Mouse (Mus musculus) thymus, adult 2 months (tissue): Measurements from ENCODE around the gene Crhr2. TPM values are rescaled to one million over a fixed set of nuclear protein-coding genes. Genes with fewer than 3 reads are reported as not detected.

Experiments
- DNase-seq: peaks from one replicate; pipeline ENCODE4 v3.0.0; 2021
- H3K27ac ChIP-seq: fragments of 200-500 bp; 2 replicates; pipeline ENCODE4 v1.5.1; 2012; ENCODE audit warnings: low read length, control low read depth; ENCODE audit not compliant: control insufficient read depth, insufficient read depth
- H3K27me3 ChIP-seq: fragments of 200-500 bp; 2 replicates; pipeline ENCODE4 v1.6.1; 2012; ENCODE audit warnings: mild to moderate bottlenecking, low read length, moderate library complexity, mixed read lengths; ENCODE audit not compliant: control insufficient read depth, insufficient read depth
- H3K36me3 ChIP-seq: fragments of 200-500 bp; 2 replicates; pipeline ENCODE4 v1.6.1; 2012; ENCODE audit warnings: mild to moderate bottlenecking, low read length, moderate library complexity; ENCODE audit not compliant: control insufficient read depth, insufficient read depth
- H3K4me1 ChIP-seq: fragments of 200-500 bp; replicated peaks from 2 replicates; pipeline ENCODE4 v1.6.1; 2012; ENCODE audit warnings: low read length; ENCODE audit not compliant: control insufficient read depth, insufficient read depth
- H3K4me3 ChIP-seq: fragments of 200-500 bp; 2 replicates; pipeline ENCODE4 v1.5.1; 2012; ENCODE audit warnings: mild to moderate bottlenecking, low read length, control low read depth, moderate library complexity; ENCODE audit not compliant: control insufficient read depth, insufficient read depth
- CTCF ChIP-seq: fragments of 200-500 bp; IDR thresholded peaks from 2 replicates; pipeline ENCODE4 v1.5.1; 2012; ENCODE audit warnings: mild to moderate bottlenecking, control low read depth, low read length, moderate library complexity, borderline replicate concordance; ENCODE audit not compliant: control insufficient read depth, poor library complexity, insufficient read depth; ENCODE audit errors: extremely low read depth
- POLR2A ChIP-seq: fragments of 200-500 bp; IDR thresholded peaks from 2 replicates; pipeline ENCODE4 v1.6.1; 2012; ENCODE audit warnings: mild to moderate bottlenecking, low read length, control low read depth, moderate library complexity; ENCODE audit not compliant: control insufficient read depth, poor library complexity, insufficient read depth; ENCODE audit errors: extremely low read depth
- WGBS: fragments of 180-500 bp; shearing (Covaris S2); methylation state at CpG from one replicate; pipeline ENCODE4 v1.1.7; 2018; 5-methylcytosine and 5-hydroxymethylcytosine counted together
- polyA plus RNA-seq: library from polyadenylated mRNA; depleted of rRNA; stranded (reverse); fragments of >200 nt; gene quantifications from 2 replicates; pipeline ENCODE4 v1.2.3, GENCODE M21; 2012

Crhr2 gene
- polyA plus RNA-seq, 1 experiment: 3.1 TPM

DNA sequence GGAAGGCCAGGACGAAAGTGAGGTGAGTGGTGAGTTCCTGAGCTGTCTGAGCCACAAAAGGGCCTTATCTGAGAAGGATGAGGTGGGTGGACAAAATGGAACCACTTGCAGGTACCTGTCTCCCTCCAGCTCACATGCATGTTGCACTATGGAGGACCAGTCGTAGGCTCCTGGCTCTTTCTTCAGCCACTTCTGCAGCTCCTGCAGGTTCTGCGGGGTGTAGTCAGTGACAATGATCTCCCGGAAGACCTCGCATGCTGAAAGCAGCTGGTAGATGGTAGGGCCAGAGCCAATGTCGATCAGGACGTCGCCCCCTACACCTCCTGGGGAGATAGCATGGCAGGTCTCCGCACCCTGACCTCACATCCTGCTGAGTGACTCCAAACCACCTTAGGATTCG, 40.4 kb upstream of the Crhr2 start:
- DNase-seq: no peak
- Histone ChIP-seq H3K4me3 (no peak overlapping the region), H3K27me3 (no peaks in the 10 kb centered on the region), H3K27ac (no peak overlapping the region), H3K36me3 (no peaks in the 10 kb centered on the region), H3K4me1 (no peaks in the 10 kb centered on the region)
- 85% methylated on average over 10 of the region's 10 CpGs for WGBS
- no peak for TF ChIP-seq POLR2A
- no peak for TF ChIP-seq CTCF

DNA sequence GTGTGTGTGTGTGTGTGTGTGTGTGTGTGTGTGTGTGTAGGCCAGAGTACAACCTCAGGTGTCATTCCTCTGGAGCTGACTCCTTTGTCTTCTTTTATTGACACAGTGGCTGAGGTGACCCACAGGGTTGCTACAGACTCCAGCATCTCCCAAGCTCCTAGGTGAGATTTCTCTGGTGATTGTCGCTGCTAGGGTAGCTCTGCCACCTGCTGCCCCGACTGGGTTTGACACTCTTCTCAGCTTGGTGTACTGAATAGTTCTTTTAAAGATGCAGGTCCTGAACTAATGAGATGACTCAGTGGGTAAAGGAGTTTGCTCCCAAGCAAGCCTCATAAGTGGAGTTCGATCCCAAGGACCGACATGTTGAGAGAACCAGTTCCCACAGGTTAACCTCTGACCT, 38.8 kb upstream of the Crhr2 start:
- 64% methylated on average over 4 of the region's 4 CpGs for WGBS
- TF ChIP-seq CTCF (no peak), POLR2A (no peak)
- no peak for DNase-seq
- no peaks in the 10 kb centered on the region for H3K27me3 ChIP-seq
- no peak overlapping the region for H3K27ac ChIP-seq
- H3K4me1 ChIP-seq: no peaks in the 10 kb centered on the region
- no peak overlapping the region for H3K4me3 ChIP-seq
- no peaks in the 10 kb centered on the region for H3K36me3 ChIP-seq

DNA sequence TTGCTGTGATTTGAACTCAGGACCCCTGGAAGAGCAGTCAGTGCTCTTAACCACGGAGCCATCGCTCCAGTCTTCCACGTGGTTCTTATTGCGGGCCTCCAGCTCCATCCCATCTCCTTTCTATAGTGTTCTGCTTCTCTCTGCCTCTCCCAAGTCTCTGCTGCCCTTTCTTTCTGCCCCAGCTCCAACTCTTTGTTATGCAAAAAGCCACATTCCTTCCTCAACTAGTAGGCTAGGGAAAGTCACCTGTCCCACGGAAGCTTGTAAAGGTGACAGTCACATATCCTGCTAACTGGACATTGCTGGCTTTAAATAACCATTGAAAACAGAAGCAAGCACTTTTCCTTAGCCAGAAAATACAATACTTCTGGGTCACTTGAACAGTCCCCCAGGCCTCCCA, 37.0 kb upstream of the Crhr2 start:
- no peak for DNase-seq
- 81% methylated on average over 5 of the region's 5 CpGs for WGBS
- Histone ChIP-seq H3K27ac (no peak overlapping the region), H3K27me3 (no peaks in the 10 kb centered on the region), H3K4me3 (no peak overlapping the region), H3K4me1 (no peaks in the 10 kb centered on the region), H3K36me3 (no peaks in the 10 kb centered on the region)
- TF ChIP-seq POLR2A: no peak
- TF ChIP-seq CTCF: no peak

DNA sequence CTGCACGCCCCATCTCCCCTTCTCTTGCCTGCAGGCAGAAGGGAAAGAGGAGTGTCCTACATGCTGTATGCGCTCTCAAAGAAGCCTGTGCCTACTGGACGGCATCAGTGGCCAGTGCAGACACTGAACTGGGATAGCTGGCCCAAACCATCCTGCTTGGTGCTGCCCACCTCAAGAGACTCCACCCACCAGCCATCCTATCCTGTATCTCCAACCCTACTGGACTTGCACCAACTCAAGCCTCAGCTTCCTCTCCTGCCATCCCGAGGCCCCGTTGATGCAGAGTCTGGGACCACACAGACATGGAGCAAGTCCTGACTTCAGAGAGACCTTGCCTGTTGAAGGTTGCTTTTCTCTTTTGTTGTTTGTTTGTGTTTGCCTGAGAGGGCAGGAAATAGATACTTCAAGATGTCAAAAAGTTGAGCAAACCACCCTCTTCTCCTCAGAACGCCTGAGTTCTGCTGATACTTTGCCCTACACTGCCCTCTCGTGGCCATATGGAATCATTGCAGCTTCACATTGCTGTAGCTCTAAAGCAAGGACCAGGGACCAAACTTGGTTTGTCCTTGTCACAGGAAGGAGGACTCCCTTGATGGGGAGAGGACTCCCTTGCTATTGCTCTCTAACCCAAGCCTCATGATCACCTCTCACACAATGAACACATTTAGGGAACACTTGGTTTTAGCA, 34.1 kb upstream of the Crhr2 start:
- no peaks in the 10 kb centered on the region for H3K4me1 ChIP-seq
- DNase-seq: peak; percentile 72
- WGBS: 43% methylated on average over 7 of the region's 7 CpGs
- H3K4me3 ChIP-seq: no peak overlapping the region
- TF ChIP-seq CTCF: no peak
- no peak for TF ChIP-seq POLR2A
- no peaks in the 10 kb centered on the region for H3K27me3 ChIP-seq
- no peaks in the 10 kb centered on the region for H3K36me3 ChIP-seq
- no peak overlapping the region for H3K27ac ChIP-seq

DNA sequence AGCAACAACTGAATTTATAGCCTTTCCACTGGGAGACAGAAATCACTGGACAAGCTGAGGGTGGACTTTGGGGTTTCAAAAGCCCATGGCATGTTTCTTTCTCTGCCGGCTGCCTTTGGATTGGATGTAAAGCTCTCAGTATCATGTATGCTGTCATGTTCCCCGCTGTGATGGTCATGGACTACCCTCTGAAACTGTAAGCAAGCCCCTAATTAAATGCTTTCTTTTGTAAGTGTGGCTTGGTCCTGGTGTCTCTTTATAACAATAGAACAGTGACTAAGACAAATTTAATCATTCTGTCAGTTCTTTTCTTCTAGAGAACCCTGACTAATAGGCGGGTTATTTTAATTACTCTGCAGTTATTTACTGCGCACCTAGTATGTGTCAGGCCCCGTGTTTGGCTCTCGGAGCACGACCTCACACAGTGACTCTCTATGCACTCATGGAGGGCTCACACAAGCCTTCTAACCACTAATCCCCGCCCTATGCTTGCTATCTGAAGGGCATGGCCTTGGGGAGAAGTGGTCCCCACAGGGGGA, 30.3 kb upstream of the Crhr2 start:
- 92% methylated on average over 8 of the region's 8 CpGs for WGBS
- DNase-seq: no peak
- Histone ChIP-seq H3K4me3 (no peak overlapping the region), H3K36me3 (no peaks in the 10 kb centered on the region), H3K4me1 (no peaks in the 10 kb centered on the region), H3K27ac (no peak overlapping the region), H3K27me3 (no peaks in the 10 kb centered on the region)
- TF ChIP-seq CTCF (no peak), POLR2A (no peak)

DNA sequence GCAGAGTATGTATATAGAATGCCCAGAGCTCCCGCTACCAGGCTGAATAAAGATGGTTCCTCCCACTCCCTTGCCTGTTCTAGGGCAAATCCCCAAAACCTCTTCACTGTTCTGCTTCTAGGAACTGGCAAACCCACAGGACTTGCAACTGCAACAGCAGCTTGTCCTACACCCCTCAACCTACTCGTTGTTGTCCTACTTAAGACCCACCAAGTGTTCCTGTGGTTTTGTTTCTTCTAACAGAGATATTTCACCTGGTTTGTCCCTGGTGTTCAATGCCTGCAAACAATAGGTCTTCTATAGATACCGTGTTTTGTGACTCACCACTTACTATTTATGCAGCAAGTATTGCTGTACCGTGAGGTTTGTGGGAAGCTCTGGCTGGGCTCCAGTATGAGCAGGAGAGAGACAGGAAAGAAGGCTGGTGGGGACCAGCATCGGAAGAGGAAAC, 28.5 kb upstream of the Crhr2 start:
- no peak overlapping the region for H3K4me3 ChIP-seq
- no peaks in the 10 kb centered on the region for H3K4me1 ChIP-seq
- whole genome bisulfite sequencing: 21% methylated on average over 5 of the region's 5 CpGs
- TF ChIP-seq CTCF (no peak), POLR2A (no peak)
- no peak for DNase-seq
- no peaks in the 10 kb centered on the region for H3K27me3 ChIP-seq
- no peak overlapping the region for H3K27ac ChIP-seq
- H3K36me3 ChIP-seq: no peaks in the 10 kb centered on the region

DNA sequence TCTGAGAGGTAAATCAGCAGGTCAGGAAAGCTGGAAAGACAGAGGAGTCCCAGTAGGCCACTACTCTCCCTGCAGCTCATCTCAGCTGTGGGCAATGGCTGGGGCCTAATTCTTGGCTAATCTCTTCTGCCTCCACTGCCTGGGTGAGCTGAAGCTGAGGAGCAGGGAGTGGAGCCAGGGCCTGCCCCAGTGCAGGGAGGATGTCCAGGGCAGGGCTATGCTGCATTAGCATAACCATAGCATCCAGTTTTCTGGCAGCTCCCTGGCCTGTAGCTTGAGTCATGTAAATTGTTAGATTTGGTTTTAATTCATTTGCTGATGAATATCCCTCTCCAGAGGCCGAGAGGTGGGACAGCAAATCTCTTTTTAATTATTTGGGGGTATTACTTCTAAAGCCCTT, 26.4 kb upstream of the Crhr2 start:
- Histone ChIP-seq H3K4me3 (no peak overlapping the region), H3K4me1 (no peaks in the 10 kb centered on the region), H3K36me3 (no peaks in the 10 kb centered on the region), H3K27me3 (no peaks in the 10 kb centered on the region), H3K27ac (no peak overlapping the region)
- no peak for DNase-seq
- no peak for TF ChIP-seq CTCF
- TF ChIP-seq POLR2A: no peak
- WGBS: 77% methylated on average over 1 of the region's 1 CpGs
